In the genomic region with DNA sequence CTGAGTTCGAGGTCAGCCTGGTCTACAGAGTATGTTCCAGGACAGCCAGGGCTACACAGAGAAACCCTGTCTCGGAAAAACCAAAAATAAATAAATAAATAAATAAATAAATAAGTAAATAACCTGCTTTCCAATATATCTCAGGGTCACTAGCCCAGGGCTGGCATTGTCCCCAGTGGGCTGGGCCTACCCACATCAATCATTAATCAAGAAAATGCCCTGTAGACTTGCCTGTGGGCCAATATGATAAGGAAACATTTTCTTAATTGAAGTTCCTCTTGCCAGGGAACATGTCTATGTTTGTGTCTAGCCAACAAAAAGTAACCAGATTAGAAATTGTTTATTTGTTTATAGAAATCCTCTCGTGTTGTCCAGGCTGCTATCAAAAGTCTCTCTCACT, we compare ENCODE assay signal across 24 mouse cellular contexts. TPM values are rescaled to one million over a fixed set of nuclear protein-coding genes. Genes with fewer than 3 reads are reported as not detected.
DNase-seq lines count a peak whose midpoint lies in the region; ATAC-seq and TF ChIP-seq lines count a peak whose summit lies in the region.
"Had no signal": no experiment of that assay in that cellular context is flagged by ENCODE, and none has a peak within 500 bp of the region (broad histone marks: within the 10 kb centered on the region; RNA-seq: fewer than 3 reads in every experiment).

No protein-coding gene starts in this region.

- no peaks in the 10 kb centered on the region for H3K9me3 ChIP-seq in liver, postnatal 0 days (ENCODE audit: low read length)
- no peaks in the 10 kb centered on the region for H3K9me3 ChIP-seq in stomach, postnatal 0 days (ENCODE audit: control insufficient read depth, low read length)
- H3K9me3 ChIP-seq: embryonic facial prominence, embryonic 15.5 days; hindbrain, embryonic 13.5 days had no signal

- 37% methylated on average over 3 of the region's 3 CpGs for whole genome bisulfite sequencing in liver, adult 2 months
- 64% methylated on average over 3 of the region's 3 CpGs for WGBS in liver, postnatal 0 days (ENCODE audit: insufficient replicate concordance)
- WGBS in stomach, postnatal 0 days, result 72% methylated on average over 3 of the region's 3 CpGs

- no peak overlapping the region for H3K9ac ChIP-seq in liver, adult 2 months (ENCODE audit: low read depth, low read length)
- no peak overlapping the region for H3K9ac ChIP-seq in liver, postnatal 0 days (replicated peaks)
- H3K9ac ChIP-seq in stomach, postnatal 0 days (ENCODE audit: low read length), result no peak overlapping the region
- H3K9ac ChIP-seq: embryonic facial prominence, embryonic 15.5 days; hindbrain, embryonic 13.5 days had no signal

- H3K27ac ChIP-seq in liver, adult 2 months (replicated peaks; ENCODE audit: insufficient read depth, low read depth, low read length), result no peak overlapping the region
- H3K27ac ChIP-seq in liver, postnatal 0 days (ENCODE audit: low read depth), result no peak overlapping the region
- H3K27ac ChIP-seq in stomach, postnatal 0 days (replicated peaks), result no peak overlapping the region
- H3K27ac ChIP-seq: embryonic facial prominence, embryonic 15.5 days; hindbrain, embryonic 13.5 days had no signal

- no peaks in the 10 kb centered on the region for H3K27me3 ChIP-seq in liver, adult 2 months (ENCODE audit: control insufficient read depth, insufficient read depth, low read length)
- H3K27me3 ChIP-seq in liver, postnatal 0 days (ENCODE audit: insufficient read depth, low read length), result no peaks in the 10 kb centered on the region
- H3K27me3 ChIP-seq in stomach, postnatal 0 days (ENCODE audit: control insufficient read depth, insufficient read depth, low read length), result no peaks in the 10 kb centered on the region
- H3K27me3 ChIP-seq: embryonic facial prominence, embryonic 15.5 days; hindbrain, embryonic 13.5 days; Patski had no signal

- no peak for ATAC-seq in liver, postnatal 0 days
- no peak for ATAC-seq in stomach, postnatal 0 days (ENCODE audit: low FRiP score, low TSS enrichment)
- ATAC-seq: CD4-positive, CD25-positive, alpha-beta regulatory T cell, adult 4 months; forebrain, embryonic 14.5 days; inflammation-experienced regulatory T-cells, adult 6 months had no signal

- H3K4me3 ChIP-seq in liver, adult 2 months (ENCODE audit: insufficient read depth, low read depth, low read length), result no peak overlapping the region
- H3K4me3 ChIP-seq in liver, postnatal 0 days (ENCODE audit: low read depth, low read length), result no peak overlapping the region
- H3K4me3 ChIP-seq in stomach, postnatal 0 days (ENCODE audit: low read depth, low read length), result no peak overlapping the region
- H3K4me3 ChIP-seq: embryonic facial prominence, embryonic 15.5 days; hindbrain, embryonic 13.5 days had no signal

- no peak for TF ChIP-seq EP300 in liver, postnatal 0 days (IDR thresholded peaks at IDR 0.05; ENCODE audit: low read depth)
- TF ChIP-seq EP300 in stomach, postnatal 0 days (optimal IDR thresholded peaks at IDR 0.05), result no peak

- H3K4me2 ChIP-seq in liver, postnatal 0 days (ENCODE audit: low read depth, low read length), result no peak overlapping the region
- no peak overlapping the region for H3K4me2 ChIP-seq in stomach, postnatal 0 days (replicated peaks; ENCODE audit: low read depth)
- H3K4me2 ChIP-seq: embryonic facial prominence, embryonic 15.5 days; hindbrain, embryonic 13.5 days; liver, embryonic 11.5 days had no signal

- H3K79me2 ChIP-seq in liver, adult 2 months (ENCODE audit: control insufficient read depth, insufficient read depth, low read length), result no peaks in the 10 kb centered on the region

- H3K4me1 ChIP-seq in liver, adult 2 months (ENCODE audit: control insufficient read depth, insufficient read depth, low read length), result peaks cover 9% of the 10 kb centered on the region
- peaks cover 6% of the 10 kb centered on the region; the same call in 1 of the 2 replicates for H3K4me1 ChIP-seq in liver, postnatal 0 days (ENCODE audit: insufficient read depth)
- H3K4me1 ChIP-seq in stomach, postnatal 0 days (replicated peaks; ENCODE audit: control insufficient read depth, insufficient read depth), result no peaks in the 10 kb centered on the region
- H3K4me1 ChIP-seq: embryonic facial prominence, embryonic 15.5 days; hindbrain, embryonic 13.5 days had no signal

- peak; percentile 81 for DNase-seq in liver, adult 2 months (ENCODE audit: extremely low read depth, low read depth, low spot score)
- no peak for DNase-seq in liver, postnatal 0 days
- DNase-seq in kidney, adult 8-10 months, result peak; percentile 32 to 48
- peak; percentile 32 for DNase-seq in kidney, postnatal 14 days
- peak; percentile 59 for DNase-seq in stomach, postnatal 0 days (ENCODE audit: low spot score)
- no peak for DNase-seq in heart, postnatal 25 days (ENCODE audit: low spot score)
- DNase-seq in Muller cell, postnatal 12 days (ENCODE audit: inconsistent ontology term), result no peak
- DNase-seq: adrenal gland, postnatal 36 days; cerebellum, adult 9-10 months; heart, adult 11 months; heart, postnatal 36 days; layer of hippocampus, postnatal 36 days; lung, adult 18-20 months; midbrain, embryonic 14.5 days; right cerebral cortex, postnatal 14 days; spleen, adult 18-20 months; thymus, adult 18-20 months had no signal

- no peak for TF ChIP-seq CTCF in liver, adult 2 months (IDR thresholded peaks at IDR 0.05; ENCODE audit: low read depth, low read length)
- TF ChIP-seq CTCF in liver, postnatal 0 days (IDR thresholded peaks at IDR 0.05; ENCODE audit: low read depth), result no peak
- no peak for TF ChIP-seq CTCF in stomach, postnatal 0 days (IDR thresholded peaks at IDR 0.05; ENCODE audit: low read depth)

- H3K36me3 ChIP-seq in liver, adult 2 months (ENCODE audit: control insufficient read depth, insufficient read depth, low read length), result no peaks in the 10 kb centered on the region
- no peaks in the 10 kb centered on the region for H3K36me3 ChIP-seq in liver, postnatal 0 days (replicated peaks; ENCODE audit: insufficient read depth, low read length)
- no peaks in the 10 kb centered on the region for H3K36me3 ChIP-seq in stomach, postnatal 0 days (ENCODE audit: control insufficient read depth, insufficient read depth, low read length)
- H3K36me3 ChIP-seq: embryonic facial prominence, embryonic 15.5 days; hindbrain, embryonic 13.5 days had no signal

- intact Hi-C loops in heart, postnatal 25 days (cut with DNase I), result no loop called here

- no peak for TF ChIP-seq POLR2A in liver, adult 2 months (IDR thresholded peaks at IDR 0.05; ENCODE audit: extremely low read depth, insufficient read depth, low read length)

RNA-seq across cellular contexts. Expression of gene Cd2ap, which starts 31.7 kb away (rescaled TPM):
- total RNA-seq in liver, adult 2 months (2014; rRNA removed), result 20.6 and 20.9 TPM in 2 replicates
- polyA plus RNA-seq in liver, adult 2 months (2012; rRNA removed), result 6.0 and 8.1 TPM in 2 replicates
- 8.9 and 9.2 TPM in 2 replicates for polyA plus RNA-seq in liver, postnatal 0 days (2015; fragmentation: Nextera tagmentation; extraction: Ambion mirVana)
- polyA plus RNA-seq in stomach, postnatal 0 days (2015; fragmentation: Nextera tagmentation; extraction: Ambion mirVana), result 26.3 and 29.4 TPM in 2 replicates
- 10 to 100 TPM; 21.4 to 22.4 TPM for total RNA-seq in heart, postnatal 25 days (2021)

Comparison
In these comparisons a context has a peak if more than half of its experiments do, and no peak if none do; other contexts are left out.
1. DNase-seq: peak in liver, adult 2 months (single experiment), kidney, adult 8-10 months (2 of 2), kidney, postnatal 14 days (single experiment) and stomach, postnatal 0 days (single experiment); none in liver, postnatal 0 days (single experiment), heart, postnatal 25 days (single experiment) and Muller cell, postnatal 12 days (single experiment).